Mouse (Mus musculus) brain, embryonic 14.5 days (tissue): ENCODE results near the gene Scrg1.

ENCODE experiments used
- CTCF ChIP-seq: fragments of 200-500 bp; IDR thresholded peaks from 2 replicates; pipeline ENCODE4 v1.5.1; 2012; ENCODE audit warnings: inconsistent platforms, mild to moderate bottlenecking, moderate library complexity, borderline replicate concordance; ENCODE audit not compliant: insufficient read depth, insufficient read length; ENCODE audit errors: extremely low read depth
- POLR2A ChIP-seq: fragments of 200-500 bp; IDR thresholded peaks from 2 replicates; pipeline ENCODE4 v1.6.1; 2012; ENCODE audit warnings: mild to moderate bottlenecking, inconsistent platforms, borderline replicate concordance; ENCODE audit not compliant: poor library complexity, insufficient read depth, insufficient read length, severe bottlenecking; ENCODE audit errors: extremely low read depth

DNA sequence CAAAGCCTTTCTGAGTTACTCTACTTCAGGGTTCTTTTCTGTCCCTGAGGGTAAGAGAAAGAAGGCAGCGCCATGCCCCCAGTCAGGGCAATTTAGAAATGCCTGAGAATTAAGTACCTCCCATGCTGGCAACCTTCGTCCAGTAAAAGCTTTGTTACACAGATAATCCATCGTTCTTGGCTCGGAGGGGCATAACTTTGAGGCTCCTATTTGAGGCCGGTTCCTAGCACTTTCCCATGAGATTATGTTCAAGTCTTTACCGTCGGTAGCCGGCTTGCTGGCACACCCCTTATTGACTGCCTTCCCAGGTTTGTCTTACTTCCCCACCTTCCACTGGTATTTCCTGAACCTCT is 42.7 kb downstream of the Scrg1 start:
- no peak for TF ChIP-seq CTCF
- no peak for TF ChIP-seq POLR2A
